ENCODE assay signal across 13 mouse cellular contexts in the genomic region with DNA sequence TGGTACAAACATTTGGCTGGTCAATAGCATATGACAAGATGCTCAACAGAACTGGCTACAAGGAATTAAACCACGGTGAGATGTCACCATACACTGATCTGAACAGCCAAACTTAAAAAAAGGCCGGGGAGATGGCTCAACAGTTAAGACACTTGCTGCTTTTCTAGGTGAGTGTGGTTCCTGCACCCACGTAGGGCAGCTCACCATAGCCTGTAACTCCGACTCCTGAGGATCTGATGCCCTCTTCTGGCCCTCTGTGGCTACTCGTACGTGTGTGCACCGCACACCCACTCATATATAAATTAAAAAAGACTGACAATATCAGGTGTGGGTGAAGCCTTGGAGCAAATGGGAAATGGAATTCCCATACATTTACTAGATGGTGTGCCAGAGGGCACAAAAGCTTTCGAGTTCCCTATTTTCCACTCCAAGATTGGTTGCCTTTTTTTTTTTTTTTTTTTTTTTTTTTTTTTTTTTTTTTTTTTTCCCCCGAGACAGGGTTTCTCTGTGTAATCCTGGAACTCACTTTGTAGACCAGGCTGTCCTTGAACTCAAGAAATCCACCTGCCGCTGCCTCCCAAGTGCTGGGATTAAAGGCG. TPM values are rescaled to one million over a fixed set of nuclear protein-coding genes. Genes with fewer than 3 reads are reported as not detected.
A peak's percentile ranks its signal among the peaks of the same experiment; 100 is the strongest.
DNase-seq lines count a peak whose midpoint lies in the region; ATAC-seq and TF ChIP-seq lines count a peak whose summit lies in the region.
"Had no signal": no experiment of that assay in that cellular context is flagged by ENCODE, and none has a peak within 500 bp of the region (broad histone marks: within the 10 kb centered on the region; RNA-seq: fewer than 3 reads in every experiment).

No protein-coding gene starts in this region.

- peaks cover 29% of the 10 kb centered on the region for H3K36me3 ChIP-seq in liver, adult 2 months (ENCODE audit: control insufficient read depth, insufficient read depth, low read length)

- ATAC-seq in monocyte, adult 5-6 weeks (replicated peaks; ENCODE audit: insufficient number of reproducible peaks, low FRiP score, low TSS enrichment, poor library complexity, severe bottlenecking): 0 out of 2 replicates have a peak, but pooled peaks have one; percentile 40
- ATAC-seq: forebrain, embryonic 16.5 days had no signal

- TF ChIP-seq POLR2A in liver, adult 2 months (IDR thresholded peaks at IDR 0.05; ENCODE audit: extremely low read depth, insufficient read depth, low read length): no peak

- H3K27ac ChIP-seq in liver, adult 2 months (replicated peaks; ENCODE audit: insufficient read depth, low read depth, low read length): peak overlapping the region; percentile 73

- H3K9ac ChIP-seq in liver, adult 2 months (ENCODE audit: low read depth, low read length): peak overlapping the region; percentile 57

- no peak overlapping the region for H3K4me3 ChIP-seq in liver, adult 2 months (ENCODE audit: insufficient read depth, low read depth, low read length)

- H3K27me3 ChIP-seq in liver, adult 2 months (ENCODE audit: control insufficient read depth, insufficient read depth, low read length): no peaks in the 10 kb centered on the region

- H3K4me1 ChIP-seq in liver, adult 2 months (ENCODE audit: control insufficient read depth, insufficient read depth, low read length): peaks cover 30% of the 10 kb centered on the region

- 38% methylated on average over 11 of the region's 11 CpGs for WGBS in liver, adult 2 months

- H3K79me2 ChIP-seq in liver, adult 2 months (ENCODE audit: control insufficient read depth, insufficient read depth, low read length): peaks cover 6% of the 10 kb centered on the region; the same call in 1 of the 2 replicates

- peak; percentile 78 for DNase-seq in liver, adult 2 months (ENCODE audit: extremely low read depth, low read depth, low spot score)
- no peak for DNase-seq in liver
- peak; percentile 48 for DNase-seq in R1 (ENCODE audit: low read depth, low spot score)
- peak; percentile 36 for DNase-seq in induced T-regulatory cell, adult 2 months (ENCODE audit: low read depth)
- DNase-seq in layer of hippocampus, postnatal 10 days (ENCODE audit: low spot score in 2 of 2): no peak
- DNase-seq in urinary bladder, postnatal 25 days (ENCODE audit: low spot score): no peak
- DNase-seq: cerebellum, postnatal 36 days; right cerebral cortex, postnatal 4 days had no signal

- peak; percentile 75 for TF ChIP-seq CTCF in liver, adult 2 months (IDR thresholded peaks at IDR 0.05; ENCODE audit: low read depth, low read length)

RNA-seq across cellular contexts. Expression of a gene that starts 13.0 kb away (rescaled TPM):
- not detected in 2 replicates for total RNA-seq in liver, adult 2 months (2014; rRNA removed)
- not detected in 2 replicates for polyA plus RNA-seq in liver, adult 2 months (2012; rRNA removed)
- not detected in 3 replicates for total RNA-seq in monocyte, adult 5-6 weeks (2017)
- 1 to 10 TPM; 2.1 to 3.0 TPM for total RNA-seq in layer of hippocampus, postnatal 10 days (2021)
- total RNA-seq: adrenal gland, adult 18-20 months had no signal
- polyA plus RNA-seq: forebrain, embryonic 16.5 days; heart, embryonic 14.5 days; limb, embryonic 11.5 days had no signal

RNA-seq across cellular contexts. Expression of a gene that starts 23.7 kb away (rescaled TPM):
- 36.0 and 53.8 TPM in 2 replicates for total RNA-seq in liver, adult 2 months (2014; rRNA removed)
- polyA plus RNA-seq in liver, adult 2 months (2012; rRNA removed): 11.9 and 21.8 TPM in 2 replicates
- total RNA-seq in monocyte, adult 5-6 weeks (2017): 2.6 to 4.3 TPM (median 3.1 TPM) in 3 replicates
- total RNA-seq in layer of hippocampus, postnatal 10 days (2021): 1 to 10 TPM; 2.1 to 3.2 TPM

Comparison
In these comparisons a context has a peak if more than half of its experiments do, and no peak if none do; other contexts are left out.
1. DNase-seq: peak in liver, adult 2 months (single experiment), R1 (single experiment) and induced T-regulatory cell, adult 2 months (single experiment); none in liver (single experiment), layer of hippocampus, postnatal 10 days (0 of 2) and urinary bladder, postnatal 25 days (single experiment).